Mouse (Mus musculus) myocyte (in vitro differentiated cells): Measurements from ENCODE around the gene Aspg. TPM values are rescaled to one million over a fixed set of nuclear protein-coding genes. Genes with fewer than 3 reads are reported as not detected.

ENCODE experiments used
- H3K27me3 ChIP-seq: one replicate; pipeline ENCODE4 v1.6.1; 2011; ENCODE audit not compliant: control insufficient read depth, insufficient read depth, insufficient read length
- H3K36me3 ChIP-seq: one replicate; pipeline ENCODE4 v1.6.1; 2011; ENCODE audit not compliant: control insufficient read depth, insufficient read depth
- H3K4me2 ChIP-seq: one replicate; pipeline ENCODE4 v1.6.1; 2011; ENCODE audit warnings: low read depth, control low read depth
- H3K4me3 ChIP-seq: one replicate; pipeline ENCODE4 v1.5.1; 2011; ENCODE audit warnings: mild to moderate bottlenecking, control low read depth, moderate library complexity
- H3K79me2 ChIP-seq: one replicate; pipeline ENCODE4 v1.6.1; 2011; ENCODE audit not compliant: control insufficient read depth, insufficient read depth
- H3ac ChIP-seq: one replicate; pipeline ENCODE4 v1.6.1; 2011; ENCODE audit not compliant: control insufficient read depth, insufficient read length
- CEBPB ChIP-seq: IDR thresholded peaks from 2 replicates; pipeline ENCODE4 v1.6.1; 2011; ENCODE audit warnings: mild to moderate bottlenecking, moderate library complexity; ENCODE audit not compliant: poor library complexity, insufficient read depth, severe bottlenecking
- E2F4 ChIP-seq: IDR thresholded peaks from one replicate; pipeline ENCODE4 v1.6.1; 2011; ENCODE audit warnings: mild to moderate bottlenecking, control low read depth, moderate library complexity; ENCODE audit not compliant: insufficient read depth
- MAX ChIP-seq: IDR thresholded peaks from one replicate; pipeline ENCODE4 v1.6.1; 2011; ENCODE audit warnings: low read depth, mild to moderate bottlenecking, control low read depth
- MYOD1 ChIP-seq, 3 experiments: IDR thresholded peaks; one replicate each; pipeline ENCODE4 v1.6.1; 2011; ENCODE audit warnings: control low read depth in 2 of 3, low read depth in 2 of 3, mild to moderate bottlenecking in 2 of 3, moderate library complexity in 1 of 3; ENCODE audit not compliant: insufficient read length in 2 of 3, control insufficient read depth in 1 of 3
- MYOG ChIP-seq, 3 experiments: IDR thresholded peaks; one replicate each; pipeline ENCODE4 v1.6.1; 2011; ENCODE audit warnings: control low read depth in 2 of 3, low read depth in 2 of 3, mild to moderate bottlenecking in 2 of 3; ENCODE audit not compliant: insufficient read length in 2 of 3, control insufficient read depth in 1 of 3, insufficient read depth in 1 of 3
- POLR2A ChIP-seq: IDR thresholded peaks from one replicate; pipeline ENCODE4 v1.6.1; 2011; ENCODE audit warnings: low read depth, mild to moderate bottlenecking, control low read depth, moderate library complexity; ENCODE audit not compliant: insufficient read length
- POLR2AphosphoS2 ChIP-seq: IDR thresholded peaks from one replicate; pipeline ENCODE4 v1.6.1; 2011; ENCODE audit warnings: low read depth, control low read depth; ENCODE audit not compliant: insufficient read length
- REST ChIP-seq: IDR thresholded peaks from one replicate; pipeline ENCODE4 v1.6.1; 2011; ENCODE audit warnings: mild to moderate bottlenecking, control low read depth, moderate library complexity; ENCODE audit not compliant: insufficient read depth, insufficient read length
- SRF ChIP-seq: IDR thresholded peaks from one replicate; pipeline ENCODE4 v1.6.1; 2011; ENCODE audit warnings: low read depth; ENCODE audit not compliant: control insufficient read depth, insufficient read length
- TCF12 ChIP-seq: IDR thresholded peaks from one replicate; pipeline ENCODE4 v1.6.1; 2011; ENCODE audit warnings: mild to moderate bottlenecking, control low read depth; ENCODE audit not compliant: poor library complexity, insufficient read depth, severe bottlenecking
- TCF3 ChIP-seq: IDR thresholded peaks from one replicate; pipeline ENCODE4 v1.6.1; 2011; ENCODE audit warnings: low read depth, control low read depth; ENCODE audit not compliant: insufficient read length
- USF1 ChIP-seq: IDR thresholded peaks from one replicate; pipeline ENCODE4 v1.6.1; 2011; ENCODE audit warnings: low read depth, mild to moderate bottlenecking, control low read depth, moderate library complexity
- polyA plus RNA-seq: library from polyadenylated mRNA; unstranded; fragments of >200 nt; fragmentation: generic; extraction: Trizol; gene quantifications from one replicate; pipeline ENCODE4 v1.2.1, GENCODE M21; 2012; ENCODE audit warnings: missing spikeins

The Aspg gene
- 0.04 TPM for polyA plus RNA-seq

DNA sequence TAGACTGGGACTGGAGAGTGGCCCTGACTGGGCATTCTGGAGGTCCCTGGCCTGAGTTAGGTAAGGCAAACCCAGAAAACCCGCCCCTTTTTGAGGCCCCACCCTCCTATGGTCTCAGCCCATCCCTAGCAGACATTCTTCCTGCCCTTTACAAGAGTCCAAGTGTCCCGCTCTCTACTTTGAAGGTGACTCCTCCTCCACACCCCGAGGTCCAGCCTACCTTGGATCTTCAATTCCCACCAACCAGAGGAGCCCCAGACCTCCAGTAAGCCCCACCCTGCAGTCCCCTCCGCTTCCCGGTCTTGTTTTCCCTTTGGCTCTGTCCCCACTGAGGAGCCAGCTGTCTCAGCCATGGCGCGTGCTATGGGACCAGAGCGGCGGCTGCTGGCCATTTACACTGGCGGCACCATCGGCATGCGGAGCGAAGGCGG lies at the start of gene Aspg:
Gene Aspg, plus strand, starts transcription at position 139 of the 431 bp plus-strand sequence.
- no peak within 1 kb of the TSS for H3K4me2 ChIP-seq
- H3K79me2 ChIP-seq = no peaks in the 10 kb centered on the region
- TF ChIP-seq POLR2A (no peak), MYOG (IDR thresholded peaks at IDR 0.05; ENCODE audit: control insufficient read depth in 1 of 3, insufficient read depth in 1 of 3, insufficient read length in 2 of 3, low read depth in 2 of 3) (peak in 1 of 3 experiments; percentile 47)
- H3ac ChIP-seq = no peak within 1 kb of the TSS
- no peaks in the 10 kb centered on the region for H3K36me3 ChIP-seq
- peaks cover 30% of the 10 kb centered on the region for H3K27me3 ChIP-seq
- H3K4me3 ChIP-seq = no peak within 1 kb of the TSS

- H3K79me2 ChIP-seq = no peaks in the 10 kb centered on the region
- no peak overlapping the region for H3K4me3 ChIP-seq
- H3K4me2 ChIP-seq = no peak overlapping the region
- H3K36me3 ChIP-seq = no peaks in the 10 kb centered on the region
- H3K27me3 ChIP-seq = no peaks in the 10 kb centered on the region
- H3ac ChIP-seq = no peak overlapping the region
- TF ChIP-seq REST = peak; percentile 28
- TF ChIP-seq USF1 = no peak
- TF ChIP-seq POLR2AphosphoS2 = no peak
- TF ChIP-seq MYOG (IDR thresholded peaks at IDR 0.05; ENCODE audit: control insufficient read depth in 1 of 3, insufficient read depth in 1 of 3, insufficient read length in 2 of 3, low read depth in 2 of 3) = no peak
- TF ChIP-seq POLR2A = no peak
- no peak for TF ChIP-seq E2F4
Observed at GRCm38 (mm10) chr12:112077651-112078050, 28.8 kb upstream of the Aspg start.

GRCm38 (mm10) chr12:112079911-112080310 lies 26.6 kb upstream of the Aspg start:
- Histone ChIP-seq H3K4me2 (no peak overlapping the region), H3K36me3 (no peaks in the 10 kb centered on the region), H3K79me2 (no peaks in the 10 kb centered on the region), H3K27me3 (no peaks in the 10 kb centered on the region), H3ac (no peak overlapping the region), H3K4me3 (no peak overlapping the region)
- TF ChIP-seq MYOG (IDR thresholded peaks at IDR 0.05; ENCODE audit: control insufficient read depth in 1 of 3, insufficient read depth in 1 of 3, insufficient read length in 2 of 3, low read depth in 2 of 3) (no peak), TCF3 (no peak), SRF (no peak), POLR2AphosphoS2 (no peak), POLR2A (no peak), MAX (no peak), REST (no peak), MYOD1 (IDR thresholded peaks at IDR 0.05; ENCODE audit: control insufficient read depth in 1 of 3, insufficient read length in 2 of 3, low read depth in 2 of 3) (no peak), USF1 (no peak), TCF12 (no peak), E2F4 (no peak), CEBPB (no peak)

DNA sequence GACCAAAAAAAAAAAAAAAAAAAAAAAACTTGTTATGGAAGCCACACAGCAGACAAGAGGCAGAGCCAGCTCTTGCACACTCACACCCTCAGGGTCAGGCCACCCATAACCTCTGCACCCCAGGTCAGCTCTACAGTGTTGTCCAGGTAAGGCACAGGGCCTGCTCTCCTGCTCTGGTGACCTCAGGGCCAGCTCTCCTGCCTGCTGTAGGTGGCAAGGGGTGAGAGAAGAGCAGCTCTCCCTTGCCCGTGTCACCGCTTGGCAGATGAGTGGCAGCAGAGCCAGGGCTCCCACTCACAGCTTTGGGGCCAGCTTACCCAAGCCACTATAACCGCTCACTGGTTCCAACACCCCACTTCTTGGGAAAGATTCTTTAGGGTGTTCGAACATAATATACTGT lies 25.6 kb upstream of the Aspg start:
- Histone ChIP-seq H3K27me3 (no peaks in the 10 kb centered on the region), H3K36me3 (no peaks in the 10 kb centered on the region), H3K4me3 (no peak overlapping the region), H3K4me2 (no peak overlapping the region), H3ac (no peak overlapping the region), H3K79me2 (no peaks in the 10 kb centered on the region)
- TF ChIP-seq TCF12 (no peak), POLR2A (no peak), CEBPB (no peak), TCF3 (no peak), USF1 (no peak), MYOG (IDR thresholded peaks at IDR 0.05; ENCODE audit: control insufficient read depth in 1 of 3, insufficient read depth in 1 of 3, insufficient read length in 2 of 3, low read depth in 2 of 3) (no peak), REST (no peak), MAX (no peak), SRF (no peak), POLR2AphosphoS2 (no peak), E2F4 (no peak), MYOD1 (IDR thresholded peaks at IDR 0.05; ENCODE audit: control insufficient read depth in 1 of 3, insufficient read length in 2 of 3, low read depth in 2 of 3) (no peak)

DNA sequence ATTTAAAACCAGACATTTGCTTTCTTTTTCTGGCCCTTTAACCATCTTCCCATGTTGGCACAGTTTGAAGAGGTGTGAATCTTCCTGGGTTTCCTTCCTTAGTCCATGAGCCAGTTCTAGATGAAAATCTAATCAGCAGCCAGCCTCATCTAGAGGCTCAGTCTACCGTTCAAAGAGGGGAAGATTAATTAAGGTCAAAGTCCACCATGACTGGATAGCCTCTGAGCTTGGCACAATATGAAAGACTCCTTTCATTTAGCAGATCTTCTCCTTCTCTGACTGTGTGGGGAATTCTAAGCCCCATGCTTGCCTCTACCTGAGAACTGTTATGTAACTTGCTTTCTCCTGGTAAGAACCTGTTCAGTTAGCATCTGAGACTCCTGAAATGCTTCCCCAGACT lies 24.2 kb upstream of the Aspg start:
- TF ChIP-seq POLR2A = no peak
- no peak for TF ChIP-seq E2F4
- no peak for TF ChIP-seq CEBPB
- TF ChIP-seq MYOG (IDR thresholded peaks at IDR 0.05; ENCODE audit: control insufficient read depth in 1 of 3, insufficient read depth in 1 of 3, insufficient read length in 2 of 3, low read depth in 2 of 3) = no peak
- TF ChIP-seq POLR2AphosphoS2 = no peak
- no peak for TF ChIP-seq SRF
- no peak for TF ChIP-seq REST
- TF ChIP-seq USF1 = no peak
- no peak for TF ChIP-seq MAX
- TF ChIP-seq MYOD1 (IDR thresholded peaks at IDR 0.05; ENCODE audit: control insufficient read depth in 1 of 3, insufficient read length in 2 of 3, low read depth in 2 of 3) = no peak
- no peak for TF ChIP-seq TCF3
- no peak for TF ChIP-seq TCF12
- Histone ChIP-seq H3K36me3 (no peaks in the 10 kb centered on the region), H3ac (no peak overlapping the region), H3K79me2 (no peaks in the 10 kb centered on the region), H3K4me3 (no peak overlapping the region), H3K27me3 (no peaks in the 10 kb centered on the region), H3K4me2 (no peak overlapping the region)
